24 mouse cellular contexts compared by ENCODE assay signal in genomic region chr9:6651572-6652236, GRCm38 (mm10).
DNase-seq lines count a peak whose midpoint lies in the region; ATAC-seq lines count a peak whose summit lies in the region.
"Had no signal": no experiment of that assay in that cellular context is flagged by ENCODE, and none has a peak within 500 bp of the region (broad histone marks: within the 10 kb centered on the region; RNA-seq: fewer than 3 reads in every experiment).

No protein-coding gene starts in this region.

- no peaks in the 10 kb centered on the region for H3K9me3 ChIP-seq in midbrain, embryonic 12.5 days
- no peaks in the 10 kb centered on the region for H3K9me3 ChIP-seq in midbrain, embryonic 10.5 days (replicated peaks)
- H3K9me3 ChIP-seq in neural tube, embryonic 14.5 days (ENCODE audit: control insufficient read depth, low read length), result no peaks in the 10 kb centered on the region
- H3K9me3 ChIP-seq in midbrain, embryonic 16.5 days (replicated peaks; ENCODE audit: control insufficient read depth, low read length, poor library complexity, severe bottlenecking), result no peaks in the 10 kb centered on the region
- H3K9me3 ChIP-seq in forebrain, embryonic 12.5 days, result no peaks in the 10 kb centered on the region
- H3K9me3 ChIP-seq: embryonic facial prominence, embryonic 12.5 days; embryonic facial prominence, embryonic 15.5 days; forebrain, embryonic 15.5 days; G1E; heart, embryonic 13.5 days had no signal

- 90% methylated on average over 6 of the region's 6 CpGs for WGBS in midbrain, embryonic 12.5 days
- WGBS in midbrain, embryonic 10.5 days, result 94% methylated on average over 6 of the region's 6 CpGs
- WGBS in neural tube, embryonic 14.5 days, result 66% methylated on average over 6 of the region's 6 CpGs
- WGBS in midbrain, embryonic 16.5 days, result 72% methylated on average over 6 of the region's 6 CpGs
- WGBS in forebrain, embryonic 12.5 days, result 86% methylated on average over 6 of the region's 6 CpGs

- no peak for DNase-seq in midbrain, embryonic 10.5 days (ENCODE audit: low spot score)
- no peak for DNase-seq in neural tube, embryonic 10.5 days (ENCODE audit: extremely low spot score, low spot score)
- DNase-seq in embryo, embryonic 9.5 days (ENCODE audit: extremely low spot score), result no peak
- DNase-seq: adrenal gland, adult 2 months; adrenal gland, postnatal 14 days; B cell, adult 2 months; cerebellum, adult 11-12 months; cerebellum, adult 8-10 months; cerebellum, postnatal 14 days; gastrocnemius, postnatal 25 days; heart, adult 18-20 months; heart, postnatal 14 days; heart, postnatal 4 days had no signal

- H3K36me3 ChIP-seq in midbrain, embryonic 12.5 days, result no peaks in the 10 kb centered on the region
- H3K36me3 ChIP-seq in midbrain, embryonic 10.5 days, result no peaks in the 10 kb centered on the region
- H3K36me3 ChIP-seq in neural tube, embryonic 14.5 days (ENCODE audit: control insufficient read depth, insufficient read depth, low read length), result no peaks in the 10 kb centered on the region
- H3K36me3 ChIP-seq in midbrain, embryonic 16.5 days (ENCODE audit: control insufficient read depth, insufficient read depth, low read length), result no peaks in the 10 kb centered on the region
- no peaks in the 10 kb centered on the region for H3K36me3 ChIP-seq in forebrain, embryonic 12.5 days (replicated peaks)
- H3K36me3 ChIP-seq: embryonic facial prominence, embryonic 12.5 days; embryonic facial prominence, embryonic 15.5 days; forebrain, embryonic 15.5 days; G1E; heart, embryonic 13.5 days had no signal

- no peak overlapping the region for H3K4me3 ChIP-seq in midbrain, embryonic 12.5 days
- H3K4me3 ChIP-seq in midbrain, embryonic 10.5 days, result no peak overlapping the region
- H3K4me3 ChIP-seq in neural tube, embryonic 14.5 days (ENCODE audit: low read depth, low read length), result no peak overlapping the region
- no peak overlapping the region for H3K4me3 ChIP-seq in midbrain, embryonic 16.5 days (ENCODE audit: low read depth, low read length)
- H3K4me3 ChIP-seq in forebrain, embryonic 12.5 days (replicated peaks), result no peak overlapping the region
- H3K4me3 ChIP-seq: embryonic facial prominence, embryonic 12.5 days; embryonic facial prominence, embryonic 15.5 days; forebrain, embryonic 15.5 days; heart, embryonic 13.5 days had no signal

- no peak overlapping the region for H3K27ac ChIP-seq in midbrain, embryonic 12.5 days (replicated peaks)
- H3K27ac ChIP-seq in midbrain, embryonic 10.5 days (replicated peaks), result no peak overlapping the region
- no peak overlapping the region for H3K27ac ChIP-seq in neural tube, embryonic 14.5 days (ENCODE audit: low read depth, low read length)
- no peak overlapping the region for H3K27ac ChIP-seq in midbrain, embryonic 16.5 days (ENCODE audit: low read length)
- H3K27ac ChIP-seq in forebrain, embryonic 12.5 days, result no peak overlapping the region
- H3K27ac ChIP-seq: embryonic facial prominence, embryonic 12.5 days; embryonic facial prominence, embryonic 15.5 days; forebrain, embryonic 15.5 days; heart, embryonic 13.5 days; hindbrain, embryonic 14.5 days had no signal

- peak; percentile 69 for ATAC-seq in midbrain, embryonic 12.5 days (ENCODE audit: low FRiP score, low read depth)
- ATAC-seq in neural tube, embryonic 14.5 days (ENCODE audit: low read depth), result peak; percentile 24; the same call in 1 of the 2 replicates
- peak; percentile 51 for ATAC-seq in midbrain, embryonic 16.5 days
- no peak for ATAC-seq in forebrain, embryonic 12.5 days (ENCODE audit: low FRiP score)
- ATAC-seq: forebrain, embryonic 15.5 days had no signal

- H3K9ac ChIP-seq in midbrain, embryonic 12.5 days (replicated peaks), result no peak overlapping the region
- H3K9ac ChIP-seq in neural tube, embryonic 14.5 days (replicated peaks; ENCODE audit: low read depth, low read length), result no peak overlapping the region
- H3K9ac ChIP-seq in midbrain, embryonic 16.5 days (ENCODE audit: low read depth, low read length), result no peak overlapping the region
- no peak overlapping the region for H3K9ac ChIP-seq in forebrain, embryonic 12.5 days
- H3K9ac ChIP-seq: embryonic facial prominence, embryonic 12.5 days; embryonic facial prominence, embryonic 15.5 days; forebrain, embryonic 15.5 days; heart, embryonic 13.5 days; hindbrain, embryonic 14.5 days had no signal

- no peaks in the 10 kb centered on the region for H3K27me3 ChIP-seq in midbrain, embryonic 12.5 days
- H3K27me3 ChIP-seq in midbrain, embryonic 10.5 days (ENCODE audit: low read depth, poor library complexity, severe bottlenecking), result no peaks in the 10 kb centered on the region
- H3K27me3 ChIP-seq in neural tube, embryonic 14.5 days (ENCODE audit: control insufficient read depth, insufficient read depth, low read length), result no peaks in the 10 kb centered on the region
- no peaks in the 10 kb centered on the region for H3K27me3 ChIP-seq in midbrain, embryonic 16.5 days (ENCODE audit: control insufficient read depth, insufficient read depth, low read depth, low read length)
- H3K27me3 ChIP-seq in forebrain, embryonic 12.5 days, result no peaks in the 10 kb centered on the region
- H3K27me3 ChIP-seq: CH12.LX; embryonic facial prominence, embryonic 12.5 days; embryonic facial prominence, embryonic 15.5 days; forebrain, embryonic 15.5 days; heart, embryonic 13.5 days had no signal

- no peaks in the 10 kb centered on the region for H3K4me1 ChIP-seq in midbrain, embryonic 12.5 days
- no peaks in the 10 kb centered on the region for H3K4me1 ChIP-seq in midbrain, embryonic 10.5 days
- no peaks in the 10 kb centered on the region for H3K4me1 ChIP-seq in neural tube, embryonic 14.5 days (ENCODE audit: control insufficient read depth, insufficient read depth, low read length)
- H3K4me1 ChIP-seq in midbrain, embryonic 16.5 days (ENCODE audit: control insufficient read depth, insufficient read depth, low read length), result no peaks in the 10 kb centered on the region
- H3K4me1 ChIP-seq in forebrain, embryonic 12.5 days, result no peaks in the 10 kb centered on the region
- H3K4me1 ChIP-seq: embryonic facial prominence, embryonic 12.5 days; embryonic facial prominence, embryonic 15.5 days; forebrain, embryonic 15.5 days; heart, embryonic 13.5 days had no signal

- H3K4me2 ChIP-seq in midbrain, embryonic 12.5 days (replicated peaks), result no peak overlapping the region
- no peak overlapping the region for H3K4me2 ChIP-seq in neural tube, embryonic 14.5 days (ENCODE audit: low read depth, low read length)
- H3K4me2 ChIP-seq in midbrain, embryonic 16.5 days (ENCODE audit: low read length), result no peak overlapping the region
- H3K4me2 ChIP-seq in forebrain, embryonic 12.5 days, result no peak overlapping the region
- H3K4me2 ChIP-seq: embryonic facial prominence, embryonic 12.5 days; embryonic facial prominence, embryonic 15.5 days; forebrain, embryonic 15.5 days; heart, embryonic 13.5 days; hindbrain, embryonic 14.5 days had no signal
